Mouse (Mus musculus) heart, embryonic 16.5 days (tissue): ENCODE measurements around the gene Sec23ip. TPM values are rescaled to one million over a fixed set of nuclear protein-coding genes. Genes with fewer than 3 reads are reported as not detected.

Source experiments
- ATAC-seq: fragments of 200-750 bp; cut with Nextera tagmentation; replicated peaks from 2 replicates; pipeline ENCODE4 v1.8.0; 2017; ENCODE audit warnings: moderate number of reproducible peaks; ENCODE audit not compliant: insufficient read depth, low FRiP score; ENCODE audit errors: extremely low read depth
- H3K27ac ChIP-seq: fragments of 300-500 bp; sonication (generic); 2 replicates; pipeline ENCODE4 v1.5.1; 2014; ENCODE audit warnings: mild to moderate bottlenecking, low read length, control low read depth, moderate library complexity
- H3K27me3 ChIP-seq: fragments of 300-500 bp; sonication (generic); 2 replicates; pipeline ENCODE4 v1.6.1; 2014; ENCODE audit warnings: low read length, mixed read lengths; ENCODE audit not compliant: control insufficient read depth, insufficient read depth
- H3K36me3 ChIP-seq: fragments of 300-500 bp; sonication (generic); 2 replicates; pipeline ENCODE4 v1.6.1; 2014; ENCODE audit not compliant: control insufficient read depth, insufficient read depth
- H3K4me1 ChIP-seq: fragments of 300-500 bp; sonication (generic); 2 replicates; pipeline ENCODE4 v1.6.1; 2014; ENCODE audit warnings: low read length, mixed read lengths; ENCODE audit not compliant: control insufficient read depth, insufficient read depth
- H3K4me2 ChIP-seq: fragments of 300-500 bp; sonication (generic); 2 replicates; pipeline ENCODE4 v1.6.1; 2014; ENCODE audit warnings: low read depth, mild to moderate bottlenecking, control low read depth, low read length
- H3K4me3 ChIP-seq: fragments of 300-500 bp; sonication (generic); 2 replicates; pipeline ENCODE4 v1.5.1; 2014; ENCODE audit warnings: mild to moderate bottlenecking, control low read depth, low read length
- H3K9ac ChIP-seq: fragments of 300-500 bp; sonication (generic); 2 replicates; pipeline ENCODE4 v1.6.1; 2014; ENCODE audit warnings: low read length, control low read depth
- H3K9me3 ChIP-seq: fragments of 300-500 bp; sonication (generic); replicated peaks from 2 replicates; pipeline ENCODE4 v1.6.1; 2016; ENCODE audit warnings: low read length; ENCODE audit not compliant: control insufficient read depth
- WGBS: fragments of 180-500 bp; shearing (Covaris S2); extraction: QIAGEN DNeasy Blood & Tissue Kit; methylation state at CpG from one replicate; pipeline ENCODE4 v1.1.7; 2014; 5-methylcytosine and 5-hydroxymethylcytosine counted together
- polyA plus RNA-seq: library from polyadenylated mRNA; unstranded; fragments of >200 nt; fragmentation: Nextera tagmentation; extraction: Ambion mirVana; gene quantifications from 2 replicates; pipeline ENCODE4 v1.2.1, GENCODE M21; 2015

Gene Sec23ip
- polyA plus RNA-seq, 1 experiment from 2014 or later = 27.8 TPM

DNA sequence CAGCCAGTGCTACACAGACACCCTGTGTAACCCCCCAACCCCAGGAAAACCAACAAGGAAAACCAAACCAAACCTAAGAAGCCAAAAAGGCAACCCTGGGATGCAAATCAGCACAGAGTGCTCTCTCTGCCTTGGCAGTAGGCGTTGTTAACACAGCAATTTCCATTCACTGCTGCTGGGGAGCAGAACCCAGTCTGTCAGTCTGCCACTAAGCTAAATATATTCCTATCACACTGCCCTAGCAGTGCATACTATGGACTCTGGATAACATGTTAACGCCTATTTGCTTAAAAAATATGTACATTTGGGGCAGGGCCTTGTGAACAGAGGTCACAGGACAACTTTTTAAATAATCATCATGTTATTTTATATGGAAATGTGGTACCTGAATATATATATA lies 13.2 kb upstream of the Sec23ip start:
- Histone ChIP-seq H3K9ac (0 out of 2 replicates have a peak overlapping the region, but pooled peaks have one; percentile 22), H3K4me2 (no peak overlapping the region), H3K4me3 (no peak overlapping the region), H3K4me1 (peaks cover 15% of the 10 kb centered on the region), H3K36me3 (peaks cover 5% of the 10 kb centered on the region; the same call in 1 of the 2 replicates), H3K9me3 (peaks cover 5% of the 10 kb centered on the region), H3K27ac (peak overlapping the region; percentile 29; the same call in 1 of the 2 replicates), H3K27me3 (no peaks in the 10 kb centered on the region)
- no peak for ATAC-seq
- 43% methylated on average over 2 of the region's 2 CpGs for WGBS

DNA sequence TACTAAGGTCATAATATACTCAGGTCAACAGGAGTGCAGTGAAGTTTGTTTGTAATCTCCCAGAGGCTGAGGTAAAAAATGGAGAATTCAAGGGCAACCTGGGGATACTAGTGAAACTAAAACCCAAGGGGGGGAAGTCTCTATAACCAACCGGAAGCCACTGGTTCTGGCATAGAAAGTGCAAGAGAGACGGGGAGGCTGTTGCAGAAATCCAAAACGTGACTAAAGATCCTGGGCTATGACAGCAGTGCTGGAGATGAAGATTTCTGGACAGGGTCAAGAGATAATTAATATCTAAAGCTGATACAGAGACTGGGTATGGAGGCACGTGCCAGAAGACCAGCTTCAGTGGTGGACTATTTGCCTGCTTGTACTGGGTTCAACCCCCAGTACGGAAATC lies 6.7 kb upstream of the Sec23ip start:
- no peaks in the 10 kb centered on the region for H3K27me3 ChIP-seq
- WGBS = 45% methylated on average over 5 of the region's 5 CpGs
- peaks cover 15% of the 10 kb centered on the region for H3K4me1 ChIP-seq
- H3K27ac ChIP-seq = no peak overlapping the region
- H3K4me2 ChIP-seq = peak overlapping the region; percentile 97
- peaks cover 5% of the 10 kb centered on the region; the same call in 1 of the 2 replicates for H3K36me3 ChIP-seq
- peak overlapping the region; percentile 99; the same call in 1 of the 2 replicates for H3K4me3 ChIP-seq
- no peak for ATAC-seq
- 0 out of 2 replicates have a peak overlapping the region, but pooled peaks have one; percentile 25 for H3K9ac ChIP-seq
- peaks cover 5% of the 10 kb centered on the region for H3K9me3 ChIP-seq

- Histone ChIP-seq H3K4me2 (peak overlapping the region; percentile 97), H3K4me1 (peaks cover 15% of the 10 kb centered on the region), H3K27me3 (no peaks in the 10 kb centered on the region), H3K9ac (peak overlapping the region; percentile 99), H3K4me3 (peak overlapping the region; percentile 99), H3K36me3 (peaks cover 5% of the 10 kb centered on the region; the same call in 1 of the 2 replicates), H3K9me3 (peaks cover 5% of the 10 kb centered on the region), H3K27ac (no peak overlapping the region; the same call in 1 of the 2 replicates)
- no peak for ATAC-seq
- WGBS = 1% methylated on average over 15 of the region's 15 CpGs
These were observed 5.7 kb upstream of the Sec23ip start for GRCm38 (mm10) chr7:128739116-128739461.

DNA sequence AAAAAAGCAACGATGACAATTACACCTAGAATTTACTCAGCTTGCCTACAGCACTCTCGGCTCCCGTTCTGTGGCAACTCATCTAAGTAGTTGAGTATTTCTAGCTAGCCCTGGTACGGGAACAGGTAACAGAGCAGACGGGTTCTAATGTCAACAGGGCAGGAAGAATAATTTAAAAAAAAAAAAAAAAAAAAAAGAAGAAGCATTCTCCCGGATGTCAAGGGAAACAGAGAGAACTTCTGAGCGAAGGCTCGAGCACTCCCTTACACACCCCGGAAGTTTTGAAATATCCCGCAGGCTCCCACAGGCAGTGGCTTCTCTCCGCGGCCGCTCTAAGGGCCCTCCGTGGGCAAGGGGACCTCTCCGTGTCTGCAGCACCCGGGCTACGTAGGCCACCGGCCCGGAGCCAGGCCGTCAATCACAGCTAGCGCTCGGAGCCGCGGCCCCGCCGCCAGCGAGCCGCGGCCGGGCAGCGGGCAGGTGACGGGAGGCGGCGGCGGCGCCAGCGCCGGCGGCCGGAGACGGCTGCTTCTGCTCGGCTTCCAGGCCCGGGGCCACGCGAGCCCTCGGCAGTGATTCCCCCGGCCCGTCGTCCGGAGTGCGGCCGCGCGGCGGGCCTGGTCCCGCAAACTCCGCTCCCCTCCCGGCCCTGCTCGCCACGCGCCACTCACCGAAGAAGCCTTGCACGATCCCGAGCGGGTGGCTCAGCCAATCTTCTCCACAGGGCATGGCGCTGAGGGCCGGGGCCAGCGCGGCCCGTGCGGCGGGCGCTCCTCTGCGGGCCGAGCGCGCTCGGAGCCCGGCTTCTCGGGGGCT lies 5.1 kb upstream of the Sec23ip start:
- peak overlapping the region; percentile 91 for H3K27ac ChIP-seq
- under 1% methylated on average over 79 of the region's 80 CpGs for WGBS
- peak overlapping the region; percentile 99 for H3K9ac ChIP-seq
- H3K4me3 ChIP-seq = peak overlapping the region; percentile 99
- peak; percentile 37 for ATAC-seq
- peaks cover 2% of the 10 kb centered on the region for H3K9me3 ChIP-seq
- H3K27me3 ChIP-seq = no peaks in the 10 kb centered on the region
- H3K4me1 ChIP-seq = peaks cover 15% of the 10 kb centered on the region
- H3K36me3 ChIP-seq = peaks cover 2% of the 10 kb centered on the region; the same call in 1 of the 2 replicates
- H3K4me2 ChIP-seq = peak overlapping the region; percentile 97

DNA sequence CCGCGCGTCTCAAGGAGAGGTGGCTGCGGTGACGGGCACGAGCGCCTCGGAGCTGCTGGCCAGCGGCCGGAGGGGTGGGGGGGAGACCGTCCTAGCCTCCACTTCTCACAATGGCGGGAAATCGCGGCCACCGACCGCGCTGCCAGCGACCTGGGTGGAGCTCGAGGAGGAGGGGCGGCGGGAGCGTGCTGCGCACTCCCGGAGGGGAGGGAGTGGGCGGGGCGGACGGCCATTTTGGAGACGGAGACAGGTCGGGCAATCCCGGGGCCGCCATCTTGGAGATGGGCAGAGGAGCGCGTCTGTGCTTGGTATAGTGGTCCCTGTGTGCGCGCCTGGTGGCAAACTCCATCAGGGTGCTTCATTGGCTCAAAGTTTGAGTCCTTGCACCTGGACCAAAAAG lies 4.4 kb upstream of the Sec23ip start, which contains the start of gene Mcmbp:
Gene Mcmbp (minus strand): TSS at position 162 of the 400 bp plus-strand sequence.
- Histone ChIP-seq H3K27me3 (no peaks in the 10 kb centered on the region), H3K4me1 (peaks cover 15% of the 10 kb centered on the region), H3K36me3 (no peaks in the 10 kb centered on the region), H3K9me3 (no peaks in the 10 kb centered on the region), H3K4me2 (peak within 1 kb of the TSS; percentile 97), H3K9ac (peak within 1 kb of the TSS; percentile 99), H3K4me3 (peak within 1 kb of the TSS; percentile 99), H3K27ac (peak within 1 kb of the TSS; percentile 91)
- WGBS = 0% methylated on average over 32 of the region's 35 CpGs
- peak; percentile 88 for ATAC-seq

DNA sequence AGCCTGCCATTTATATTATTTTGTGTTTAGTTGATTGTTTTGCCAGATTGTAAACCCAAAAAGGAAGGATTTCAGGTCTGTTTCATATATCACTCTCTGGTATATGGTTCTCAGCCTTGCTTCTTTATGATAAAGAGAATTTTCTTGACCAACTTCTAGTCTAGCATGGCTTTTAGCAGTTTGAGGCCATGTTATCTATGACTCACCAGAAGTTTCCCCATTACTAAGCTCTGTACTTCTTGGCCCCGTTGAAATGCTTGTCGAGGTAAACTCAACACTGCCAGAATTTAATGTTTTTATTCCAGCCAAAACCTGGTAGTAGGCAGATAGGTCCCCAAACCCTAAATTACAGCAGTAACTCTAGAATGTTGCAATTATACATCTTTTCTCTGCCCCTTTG lies 845 bp upstream of the Sec23ip start:
- no peaks in the 10 kb centered on the region for H3K36me3 ChIP-seq
- H3K4me3 ChIP-seq = peak overlapping the region; percentile 97; the same call in 1 of the 2 replicates
- ATAC-seq = no peak
- H3K9ac ChIP-seq = no peak overlapping the region
- H3K4me1 ChIP-seq = peaks cover 35% of the 10 kb centered on the region
- 52% methylated on average over 2 of the region's 2 CpGs for WGBS
- no peak overlapping the region for H3K27ac ChIP-seq
- no peaks in the 10 kb centered on the region for H3K9me3 ChIP-seq
- peak overlapping the region; percentile 95 for H3K4me2 ChIP-seq
- no peaks in the 10 kb centered on the region for H3K27me3 ChIP-seq

GRCm38 (mm10) chr7:128746151-128746550 lies 1.4 kb downstream of the Sec23ip start:
- peaks cover 43% of the 10 kb centered on the region for H3K4me1 ChIP-seq
- WGBS = 59% methylated on average over 10 of the region's 10 CpGs
- no peaks in the 10 kb centered on the region for H3K27me3 ChIP-seq
- peak overlapping the region; percentile 92; the same call in 1 of the 2 replicates for H3K9ac ChIP-seq
- H3K27ac ChIP-seq = no peak overlapping the region
- no peak for ATAC-seq
- H3K4me3 ChIP-seq = no peak overlapping the region
- H3K9me3 ChIP-seq = no peaks in the 10 kb centered on the region
- H3K4me2 ChIP-seq = peak overlapping the region; percentile 95
- peaks cover 6% of the 10 kb centered on the region; the same call in 1 of the 2 replicates for H3K36me3 ChIP-seq

- WGBS = 15% methylated on average over 3 of the region's 3 CpGs
- Histone ChIP-seq H3K4me1 (peaks cover 43% of the 10 kb centered on the region), H3K36me3 (peaks cover 11% of the 10 kb centered on the region; the same call in 1 of the 2 replicates), H3K9ac (no peak overlapping the region), H3K4me3 (no peak overlapping the region), H3K4me2 (peak overlapping the region; percentile 37), H3K27me3 (no peaks in the 10 kb centered on the region), H3K9me3 (no peaks in the 10 kb centered on the region), H3K27ac (peak overlapping the region; percentile 71)
- ATAC-seq = peak; percentile 76
These were observed 4.0 kb downstream of the Sec23ip start for GRCm38 (mm10) chr7:128748758-128749157.

- 0 out of 2 replicates have a peak overlapping the region, but pooled peaks have one; percentile 15 for H3K27ac ChIP-seq
- H3K36me3 ChIP-seq = peaks cover 26% of the 10 kb centered on the region
- H3K4me2 ChIP-seq = no peak overlapping the region
- H3K9me3 ChIP-seq = no peaks in the 10 kb centered on the region
- H3K4me3 ChIP-seq = no peak overlapping the region
- WGBS = 63% methylated on average over 9 of the region's 9 CpGs
- ATAC-seq = no peak
- no peaks in the 10 kb centered on the region for H3K27me3 ChIP-seq
- no peak overlapping the region for H3K9ac ChIP-seq
- H3K4me1 ChIP-seq = peaks cover 43% of the 10 kb centered on the region
These were observed 5.6 kb downstream of the Sec23ip start for GRCm38 (mm10) chr7:128750296-128750695.
